Mouse (Mus musculus): ENCODE results near the gene Cacna1g. TPM values are rescaled to one million over a fixed set of nuclear protein-coding genes. Genes with fewer than 3 reads are reported as not detected.

Cacna1g gene
- polyA plus RNA-seq, 1 experiment: not detected

DNA sequence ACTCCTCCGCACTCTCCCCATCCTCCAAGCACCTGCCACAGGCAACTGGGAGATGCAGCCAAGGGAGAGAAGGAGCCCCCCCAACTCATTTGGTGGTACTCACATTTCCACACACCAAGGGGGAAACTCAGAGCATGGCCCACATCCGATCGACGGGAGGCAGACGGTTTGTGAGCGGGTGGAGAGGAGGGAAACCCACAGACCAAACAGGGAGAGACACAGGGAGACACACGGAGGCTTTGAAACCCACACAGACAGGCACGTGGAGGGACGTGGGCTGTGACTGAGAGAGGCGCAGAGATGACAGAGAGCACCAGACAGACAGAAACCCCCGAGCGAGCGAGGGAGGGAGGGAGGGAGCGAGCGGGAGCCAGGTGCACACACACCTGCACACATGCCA is 49.6 kb downstream of the Cacna1g start:
- TF ChIP-seq CTCF (IDR thresholded peaks at IDR 0.05; ENCODE audit: insufficient read depth, low read depth, low read length) (no peak), POLR2A (IDR thresholded peaks at IDR 0.05; ENCODE audit: insufficient read depth, low read depth, low read length) (no peak)
- Histone ChIP-seq H3K4me3 (ENCODE audit: insufficient read depth, low read depth, low read length) (no peak overlapping the region), H3K4me1 (ENCODE audit: control insufficient read depth, insufficient read depth, low read length) (peaks cover 56% of the 10 kb centered on the region), H3K27ac (ENCODE audit: insufficient read depth, low read depth, low read length) (no peak overlapping the region)
- WGBS: 35% methylated on average over 15 of the region's 15 CpGs

DNA sequence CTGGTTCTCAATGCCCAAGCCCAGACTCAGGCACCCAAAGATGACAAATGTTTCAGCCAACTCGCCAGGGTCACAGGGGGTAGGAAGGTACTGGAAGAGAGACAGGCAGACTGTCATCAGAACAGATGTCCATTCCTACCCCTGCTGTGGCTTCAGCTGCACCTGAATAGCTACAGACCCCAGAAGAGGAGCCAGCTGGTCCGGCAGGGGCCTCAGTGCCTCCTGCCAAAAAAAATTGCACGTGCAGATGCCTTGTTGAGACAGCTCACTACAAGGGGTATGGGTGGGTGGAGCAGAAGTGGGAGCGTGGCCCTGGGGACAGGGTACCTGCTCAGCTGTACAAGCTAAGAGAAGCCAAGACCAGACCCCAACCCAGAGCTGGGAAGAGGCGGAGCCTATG is 50.1 kb downstream of the Cacna1g start:
- 63% methylated on average over 5 of the region's 5 CpGs for WGBS
- Histone ChIP-seq H3K4me3 (ENCODE audit: insufficient read depth, low read depth, low read length) (no peak overlapping the region), H3K4me1 (ENCODE audit: control insufficient read depth, insufficient read depth, low read length) (peaks cover 51% of the 10 kb centered on the region), H3K27ac (ENCODE audit: insufficient read depth, low read depth, low read length) (no peak overlapping the region)
- no peak for TF ChIP-seq CTCF (IDR thresholded peaks at IDR 0.05; ENCODE audit: insufficient read depth, low read depth, low read length)
- no peak for TF ChIP-seq POLR2A (IDR thresholded peaks at IDR 0.05; ENCODE audit: insufficient read depth, low read depth, low read length)

DNA sequence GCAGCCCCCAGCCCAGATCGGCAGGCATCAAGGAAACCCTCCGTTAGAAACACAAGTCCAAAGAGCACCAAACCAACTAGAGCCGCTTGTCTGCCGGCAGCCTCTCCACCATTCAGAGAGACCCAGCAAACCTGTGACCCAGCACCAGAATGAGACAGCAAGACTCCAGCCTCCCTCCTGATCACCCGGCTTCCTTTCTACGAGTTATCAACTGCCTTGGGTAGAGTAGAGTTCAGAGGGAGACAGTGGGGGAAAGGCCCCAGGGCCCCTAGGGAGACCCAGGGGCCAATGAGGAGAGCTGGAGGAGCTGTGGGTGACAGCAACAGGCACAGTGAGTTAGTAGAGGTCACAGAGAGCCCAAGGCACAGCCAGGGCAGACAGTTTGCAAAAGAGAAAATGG is 53.0 kb downstream of the Cacna1g start:
- 75% methylated on average over 6 of the region's 6 CpGs for WGBS
- no peak overlapping the region for H3K4me3 ChIP-seq (ENCODE audit: insufficient read depth, low read depth, low read length)
- TF ChIP-seq CTCF (IDR thresholded peaks at IDR 0.05; ENCODE audit: insufficient read depth, low read depth, low read length) (no peak), POLR2A (IDR thresholded peaks at IDR 0.05; ENCODE audit: insufficient read depth, low read depth, low read length) (no peak)
- peaks cover 37% of the 10 kb centered on the region for H3K4me1 ChIP-seq (ENCODE audit: control insufficient read depth, insufficient read depth, low read length)
- no peak overlapping the region for H3K27ac ChIP-seq (ENCODE audit: insufficient read depth, low read depth, low read length)

DNA sequence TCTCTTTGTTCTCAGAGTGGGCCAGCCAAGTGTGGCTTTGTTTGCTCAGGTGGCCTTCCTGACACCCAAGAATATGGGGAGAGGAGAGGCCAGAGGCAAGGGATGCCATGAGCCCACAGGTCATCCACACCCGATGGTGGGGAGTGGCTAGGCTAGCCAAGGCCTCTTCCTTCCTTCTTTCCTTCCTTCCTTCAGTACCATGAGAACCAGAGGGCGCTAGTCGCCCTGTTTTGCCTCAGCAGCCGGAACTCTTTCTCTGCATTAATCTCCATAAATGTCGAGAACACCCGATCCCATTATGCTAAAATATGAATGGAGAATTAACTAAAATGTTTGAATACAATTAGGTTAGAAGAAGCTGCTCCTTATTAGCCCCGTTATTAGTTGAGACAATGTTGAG is 53.7 kb downstream of the Cacna1g start:
- TF ChIP-seq CTCF (IDR thresholded peaks at IDR 0.05; ENCODE audit: insufficient read depth, low read depth, low read length) (no peak), POLR2A (IDR thresholded peaks at IDR 0.05; ENCODE audit: insufficient read depth, low read depth, low read length) (no peak)
- WGBS: 21% methylated on average over 7 of the region's 7 CpGs
- no peak overlapping the region for H3K4me3 ChIP-seq (ENCODE audit: insufficient read depth, low read depth, low read length)
- no peak overlapping the region for H3K27ac ChIP-seq (ENCODE audit: insufficient read depth, low read depth, low read length)
- H3K4me1 ChIP-seq (ENCODE audit: control insufficient read depth, insufficient read depth, low read length): peaks cover 38% of the 10 kb centered on the region

DNA sequence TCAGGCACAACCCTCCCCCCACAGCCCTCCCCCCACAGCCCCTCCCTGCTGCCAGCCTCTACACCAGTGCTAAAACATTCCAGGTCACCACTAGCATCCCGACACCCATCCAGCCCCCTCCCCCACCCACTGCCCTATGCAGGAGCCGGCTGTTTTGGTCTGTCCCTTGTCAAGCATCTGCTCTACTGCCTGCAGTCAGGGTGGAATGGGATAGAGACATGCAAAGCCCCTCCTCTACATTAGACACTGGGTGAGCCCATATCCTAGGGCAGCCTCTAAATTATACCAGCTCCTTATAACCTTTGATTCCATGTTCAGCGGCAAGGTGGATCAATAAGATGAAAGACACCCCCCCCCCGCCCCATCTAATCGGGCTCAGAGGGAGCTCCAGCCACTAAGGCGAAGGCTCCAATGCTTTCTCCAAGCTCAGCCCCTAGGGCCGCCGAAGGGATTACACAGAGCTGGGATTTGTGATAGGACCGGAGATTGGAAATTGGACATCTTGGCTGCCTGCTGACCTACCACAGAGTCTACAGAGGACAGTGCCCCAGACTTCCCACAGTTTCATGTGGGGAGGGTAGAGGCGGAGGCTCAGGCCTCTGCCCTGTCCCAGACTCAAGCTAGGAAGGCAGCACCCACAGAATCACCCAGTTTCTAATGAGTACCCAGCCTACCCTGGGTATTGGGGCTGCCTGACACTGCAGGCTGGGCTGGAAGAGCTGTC is 54.8 kb downstream of the Cacna1g start:
- H3K4me1 ChIP-seq (ENCODE audit: control insufficient read depth, insufficient read depth, low read length): peaks cover 39% of the 10 kb centered on the region
- TF ChIP-seq POLR2A (IDR thresholded peaks at IDR 0.05; ENCODE audit: insufficient read depth, low read depth, low read length) (no peak), CTCF (IDR thresholded peaks at IDR 0.05; ENCODE audit: insufficient read depth, low read depth, low read length) (no peak)
- WGBS: 71% methylated on average over 10 of the region's 10 CpGs
- H3K4me3 ChIP-seq (ENCODE audit: insufficient read depth, low read depth, low read length): no peak overlapping the region
- no peak overlapping the region for H3K27ac ChIP-seq (ENCODE audit: insufficient read depth, low read depth, low read length)

DNA sequence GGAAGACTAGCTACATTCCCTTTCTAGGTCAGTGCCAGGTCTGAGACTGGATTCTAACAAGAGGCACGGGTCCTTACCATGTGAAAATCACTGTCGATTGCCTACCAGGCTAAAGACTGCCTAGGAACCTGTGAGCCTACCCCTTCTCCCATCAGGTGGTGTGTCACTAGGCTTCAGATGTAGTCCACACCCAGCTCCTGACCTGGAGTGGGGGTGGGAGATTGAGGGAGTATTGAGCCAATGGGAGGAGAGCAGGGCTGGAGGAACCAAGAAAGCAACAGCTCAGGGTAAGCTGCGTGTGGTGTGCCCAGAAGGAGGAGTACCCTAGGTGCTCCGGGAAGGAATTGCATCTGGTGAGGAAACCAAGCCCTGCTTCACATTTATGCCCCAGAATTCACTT is 60.0 kb downstream of the Cacna1g start:
- Histone ChIP-seq H3K27ac (ENCODE audit: insufficient read depth, low read depth, low read length) (peak overlapping the region; percentile 59), H3K4me1 (ENCODE audit: control insufficient read depth, insufficient read depth, low read length) (peaks cover 39% of the 10 kb centered on the region), H3K4me3 (ENCODE audit: insufficient read depth, low read depth, low read length) (no peak overlapping the region)
- WGBS: 32% methylated on average over 4 of the region's 4 CpGs
- TF ChIP-seq CTCF (IDR thresholded peaks at IDR 0.05; ENCODE audit: insufficient read depth, low read depth, low read length): no peak
- TF ChIP-seq POLR2A (IDR thresholded peaks at IDR 0.05; ENCODE audit: insufficient read depth, low read depth, low read length): no peak

DNA sequence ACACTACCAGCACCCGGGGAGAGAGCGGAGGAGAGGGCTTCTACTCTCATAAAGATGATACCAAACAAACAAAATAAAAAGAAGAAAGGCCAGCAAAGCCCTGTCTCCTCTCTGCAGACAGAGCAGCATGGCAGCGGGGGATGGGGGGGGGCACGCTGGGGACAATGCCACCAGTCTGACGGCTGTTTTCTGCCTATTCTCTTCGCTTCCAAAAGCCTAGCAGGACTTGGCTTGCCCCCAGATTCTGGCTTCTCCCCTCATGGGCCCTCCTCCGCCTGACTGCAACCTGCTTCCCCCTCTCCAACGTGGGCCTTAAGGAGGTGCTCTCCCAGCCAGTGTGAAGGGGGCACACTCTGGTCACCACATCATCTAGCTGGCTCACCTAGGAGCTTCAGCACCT is 60.5 kb downstream of the Cacna1g start:
- peaks cover 42% of the 10 kb centered on the region for H3K4me1 ChIP-seq (ENCODE audit: control insufficient read depth, insufficient read depth, low read length)
- WGBS: 16% methylated on average over 8 of the region's 8 CpGs
- peak overlapping the region; percentile 59 for H3K27ac ChIP-seq (ENCODE audit: insufficient read depth, low read depth, low read length)
- no peak overlapping the region for H3K4me3 ChIP-seq (ENCODE audit: insufficient read depth, low read depth, low read length)
- TF ChIP-seq CTCF (IDR thresholded peaks at IDR 0.05; ENCODE audit: insufficient read depth, low read depth, low read length): no peak
- TF ChIP-seq POLR2A (IDR thresholded peaks at IDR 0.05; ENCODE audit: insufficient read depth, low read depth, low read length): no peak

DNA sequence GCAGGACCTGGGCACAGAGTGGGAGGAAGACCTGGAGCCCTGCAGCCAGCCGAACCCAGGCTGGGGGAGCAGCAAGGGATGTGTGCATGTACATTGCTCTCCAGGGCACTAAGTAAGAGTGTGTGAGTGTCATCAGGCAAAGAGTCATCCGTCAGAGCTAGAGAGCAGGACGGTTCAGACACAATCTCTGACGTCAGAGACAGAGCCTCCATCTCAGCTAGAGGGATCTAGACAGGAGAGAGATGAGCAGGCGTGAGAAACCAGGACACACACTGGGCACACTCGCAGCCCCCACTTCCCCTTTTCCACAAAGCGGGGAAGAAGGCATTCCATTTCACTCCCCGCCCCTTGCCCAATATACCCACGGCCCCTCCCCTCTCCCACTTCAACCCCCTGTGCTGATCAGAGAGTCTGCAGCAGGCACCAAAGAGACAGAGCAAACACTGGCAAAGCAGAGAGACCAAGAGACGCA is 61.0 kb downstream of the Cacna1g start:
- Histone ChIP-seq H3K4me3 (ENCODE audit: insufficient read depth, low read depth, low read length) (no peak overlapping the region), H3K4me1 (ENCODE audit: control insufficient read depth, insufficient read depth, low read length) (peaks cover 43% of the 10 kb centered on the region), H3K27ac (ENCODE audit: insufficient read depth, low read depth, low read length) (peak overlapping the region; percentile 43)
- 19% methylated on average over 10 of the region's 10 CpGs for WGBS
- TF ChIP-seq CTCF (IDR thresholded peaks at IDR 0.05; ENCODE audit: insufficient read depth, low read depth, low read length) (no peak), POLR2A (IDR thresholded peaks at IDR 0.05; ENCODE audit: insufficient read depth, low read depth, low read length) (no peak)

DNA sequence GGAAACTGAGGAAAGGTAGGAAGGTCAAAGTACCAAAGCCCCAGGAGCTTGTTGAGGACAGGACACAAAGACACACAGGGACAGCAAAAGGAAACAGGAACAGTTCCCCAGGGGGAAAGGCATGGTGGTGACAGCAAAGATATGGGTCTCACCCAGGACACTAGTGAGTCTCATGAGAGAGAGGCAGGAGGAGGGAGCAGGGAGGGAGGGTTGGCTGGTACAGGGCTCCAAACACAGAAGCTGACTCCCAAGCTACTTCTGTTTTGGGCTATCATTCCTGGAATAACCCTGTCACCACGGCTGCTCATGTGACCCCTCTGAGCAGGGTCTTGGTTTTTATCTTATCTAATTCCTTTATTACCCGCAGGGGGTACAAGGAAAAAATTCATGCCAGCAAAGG is 61.4 kb downstream of the Cacna1g start:
- WGBS: 62% methylated on average over 2 of the region's 2 CpGs
- Histone ChIP-seq H3K4me3 (ENCODE audit: insufficient read depth, low read depth, low read length) (no peak overlapping the region), H3K4me1 (ENCODE audit: control insufficient read depth, insufficient read depth, low read length) (peaks cover 48% of the 10 kb centered on the region), H3K27ac (ENCODE audit: insufficient read depth, low read depth, low read length) (peak overlapping the region; percentile 43)
- TF ChIP-seq CTCF (IDR thresholded peaks at IDR 0.05; ENCODE audit: insufficient read depth, low read depth, low read length) (no peak), POLR2A (IDR thresholded peaks at IDR 0.05; ENCODE audit: insufficient read depth, low read depth, low read length) (no peak)

Measured in olfactory bulb, adult 2 months (tissue).